Mouse (Mus musculus) small intestine, adult 10 weeks (tissue): Measurements from ENCODE around the gene Rtp1. TPM values are rescaled to one million over a fixed set of nuclear protein-coding genes. Genes with fewer than 3 reads are reported as not detected.

Experiments used
- polyA plus RNA-seq: library from polyadenylated mRNA; stranded (reverse); fragments of 350-450 nt; fragmentation: Illumina TruSeq; extraction: RNeasy Lipid Tissue Mini Kit (QIAGEN cat#74804); gene quantifications from one replicate; pipeline ENCODE4 v1.2.3, GENCODE M21; 2014; ENCODE audit warnings: low replicate concordance

The Rtp1 gene
- polyA plus RNA-seq: not detected

DNA sequence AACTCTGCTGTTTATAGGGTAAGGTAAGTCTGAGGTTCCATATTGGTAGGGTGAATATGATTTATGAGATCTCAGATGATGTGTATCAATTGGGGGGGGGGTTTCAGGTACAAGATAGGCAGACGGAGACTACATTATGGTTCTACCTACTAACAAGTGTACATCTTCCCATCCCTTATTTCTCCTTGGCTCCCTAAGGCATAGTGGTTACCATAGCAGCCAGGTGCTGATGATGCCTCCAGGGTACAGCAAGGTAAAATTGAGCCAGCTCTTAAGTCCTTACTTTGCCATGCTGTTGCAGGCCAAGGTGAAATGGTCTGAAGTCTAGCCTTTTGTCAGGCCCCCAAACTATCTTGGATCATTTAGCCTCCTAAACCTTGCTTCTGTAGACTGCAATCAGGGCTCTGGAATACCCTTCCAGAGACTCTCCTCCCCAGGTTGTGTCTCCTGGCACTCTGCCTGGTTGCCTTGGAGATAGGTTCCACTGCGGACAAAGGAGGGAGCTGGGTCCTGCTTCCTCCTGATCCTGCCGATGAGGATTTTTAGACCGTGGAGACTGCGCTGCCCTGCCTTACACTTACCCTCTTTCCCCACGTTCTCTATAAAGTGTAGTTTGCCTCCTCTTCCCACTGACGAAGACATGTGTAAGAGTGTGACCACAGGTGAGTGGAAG is at the start of gene Rtp1:
Rtp1 (plus strand) TSS at position 487 of the 673 bp plus-strand sequence.

Other genes with a start within 250 kb of the Rtp1 start
- 5.3 TPM for gene St6gal1, start 204.4 kb upstream of the Rtp1 start, polyA plus RNA-seq
- 95.7 TPM for gene Rtp4, start 91.2 kb downstream of the Rtp1 start, polyA plus RNA-seq
- 0.26 TPM for gene Masp1, start 91.7 kb downstream of the Rtp1 start, polyA plus RNA-seq